Mouse (Mus musculus) kidney, postnatal 25 days (tissue): Measurements from ENCODE around the gene Gm44973.
"Not testable (repeated sequence)": the region's sequence is repeated elsewhere in the genome, so short reads cannot be mapped to it uniquely, and the experiment has no call there.

Source experiments
- DNase-seq, 2 experiments: peaks; one replicate each; pipeline ENCODE4 v3.0.0; 2021; ENCODE audit warnings: mixed read lengths in 2 of 2

The Gm44973 gene

DNA sequence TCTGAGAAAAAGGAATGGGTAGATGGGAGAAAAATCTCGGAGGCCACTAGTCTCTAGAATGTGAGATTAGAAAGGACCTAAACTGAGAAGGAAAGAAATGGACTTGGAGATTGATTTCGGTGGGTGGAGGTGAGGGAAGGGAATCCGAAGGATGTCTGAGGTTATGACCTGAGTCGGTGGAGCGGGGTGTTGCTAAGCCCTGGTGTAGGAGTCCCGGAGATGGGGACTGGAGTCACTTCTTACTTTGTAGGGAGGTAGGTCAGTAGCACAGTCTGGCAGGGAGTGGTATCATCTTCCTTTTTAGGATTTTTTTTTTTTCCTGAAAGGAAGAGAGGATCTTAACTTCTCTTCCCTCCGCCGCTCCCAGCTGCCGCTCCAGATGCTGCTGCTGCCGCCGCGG lies 37.1 kb downstream of the Gm44973 start:
- DNase-seq = no peak

DNA sequence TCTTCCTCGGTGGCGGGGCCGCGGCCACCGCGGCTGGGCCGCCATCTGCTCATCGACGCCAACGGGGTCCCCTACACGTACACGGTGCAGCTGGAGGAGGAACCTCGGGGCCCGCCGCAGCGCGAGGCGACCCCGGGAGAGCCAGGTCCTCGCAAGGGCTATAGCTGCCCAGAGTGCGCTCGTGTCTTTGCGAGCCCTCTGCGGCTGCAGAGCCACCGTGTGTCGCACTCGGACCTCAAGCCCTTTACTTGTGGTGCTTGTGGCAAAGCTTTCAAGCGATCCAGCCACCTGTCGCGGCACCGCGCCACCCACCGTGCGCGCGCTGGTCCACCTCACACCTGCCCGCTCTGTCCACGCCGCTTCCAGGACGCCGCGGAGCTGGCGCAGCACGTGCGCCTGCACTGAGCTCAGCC lies 37.6 kb downstream of the Gm44973 start:
- DNase-seq = peak in 1 of 2 experiments; percentile 47

DNA sequence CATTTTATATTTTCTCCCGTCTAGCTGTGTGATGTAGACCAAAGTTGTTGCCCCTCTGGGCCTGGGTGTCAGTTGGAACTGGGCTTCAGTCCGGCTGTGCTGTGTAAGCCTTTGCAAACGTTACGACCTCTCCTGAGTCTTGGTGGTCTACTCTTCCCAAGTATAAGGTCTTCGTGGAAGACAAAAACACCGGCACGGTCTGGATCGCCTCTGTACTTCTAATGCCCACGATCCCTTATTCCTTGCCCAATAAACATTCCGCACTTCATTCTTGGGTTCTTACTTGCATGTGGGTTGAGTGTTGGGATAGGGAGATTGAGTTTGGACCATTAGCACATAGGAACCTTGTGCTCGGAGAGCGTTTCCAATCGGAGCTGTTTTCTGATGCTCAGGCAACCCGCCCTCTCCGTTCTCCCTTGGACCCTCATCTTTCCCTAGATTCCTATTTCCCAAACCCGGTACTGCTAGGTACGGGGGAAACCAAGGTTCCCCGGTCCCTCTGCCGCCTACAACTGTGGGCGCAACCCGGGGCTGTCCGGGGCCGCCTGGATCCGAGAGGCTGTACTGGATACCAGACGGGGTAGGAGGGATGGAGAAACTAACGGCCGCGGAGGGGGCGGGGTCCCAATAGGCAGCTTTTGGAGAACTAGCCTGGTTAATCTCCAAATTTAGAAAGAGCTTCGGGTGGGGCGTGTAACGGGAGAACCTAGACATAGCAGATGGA lies 38.3 kb downstream of the Gm44973 start:
- no peak for DNase-seq

DNA sequence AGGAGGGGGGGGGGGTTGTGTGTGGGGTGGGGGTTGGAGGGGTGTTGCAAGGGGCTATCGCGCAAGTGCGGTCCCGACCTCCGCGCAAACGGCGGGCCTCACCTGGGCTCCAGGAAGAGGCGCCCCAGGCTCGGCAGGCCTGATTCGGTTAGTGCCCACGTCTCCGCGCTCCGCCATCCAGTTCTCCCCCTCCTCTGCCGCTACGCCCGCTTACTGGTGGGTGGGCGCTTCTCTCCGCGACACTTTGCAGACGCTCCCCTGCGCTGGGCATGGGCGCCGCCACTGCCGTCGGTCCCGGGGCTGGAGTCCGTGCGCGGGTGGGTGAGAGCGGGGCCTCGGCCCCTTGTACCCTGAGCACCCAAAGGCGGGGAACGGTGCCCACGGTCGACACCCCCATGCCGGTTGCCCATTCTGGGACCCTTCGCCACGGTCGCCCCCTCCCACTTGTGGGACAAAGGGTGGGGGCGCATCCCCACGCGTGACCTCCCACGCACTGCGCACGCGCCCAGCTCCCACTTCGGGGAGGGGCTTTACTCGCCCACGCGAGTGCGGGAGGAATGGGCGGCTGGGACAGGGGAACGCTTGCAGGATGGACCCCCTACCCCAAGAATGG lies 41.5 kb downstream of the Gm44973 start:
- no peak for DNase-seq

DNA sequence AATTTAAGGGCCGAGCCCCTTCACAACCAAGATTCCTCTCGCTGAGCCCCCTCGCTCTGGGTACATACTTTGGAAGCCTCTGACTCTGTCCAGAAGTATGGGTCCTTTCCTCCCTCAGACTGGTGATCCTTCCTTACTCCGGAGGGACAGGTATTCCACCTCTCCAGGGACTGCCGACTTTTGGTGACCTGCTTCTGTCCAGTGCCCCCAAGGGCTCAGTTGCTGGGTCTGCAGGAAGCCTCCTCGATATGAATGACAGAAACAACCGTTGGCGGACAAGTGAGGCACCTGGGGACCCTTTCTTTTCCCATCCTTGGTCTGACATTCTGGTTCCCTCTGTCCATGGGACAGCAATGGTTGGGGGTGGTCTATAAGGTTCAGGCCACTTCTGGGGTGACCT lies 42.1 kb downstream of the Gm44973 start:
- no peak for DNase-seq

DNA sequence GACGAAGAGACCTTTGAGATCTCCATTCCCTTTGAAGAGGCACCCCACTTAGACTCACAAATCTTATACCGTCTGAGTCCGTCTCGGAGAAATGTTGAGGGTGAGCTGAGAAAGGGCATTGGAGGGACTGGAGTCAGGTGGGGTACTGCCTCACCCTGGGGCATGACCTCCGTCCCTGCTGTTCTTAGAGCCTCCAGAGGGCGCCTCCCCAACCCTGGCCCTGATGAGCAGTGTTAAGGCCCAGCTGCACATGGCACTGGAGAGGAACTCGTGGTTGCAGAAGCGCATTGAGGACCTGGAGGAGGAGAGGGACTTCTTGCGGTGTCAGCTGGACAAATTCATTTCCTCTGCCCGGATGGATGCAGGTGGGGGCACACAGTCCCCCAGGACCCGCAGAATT lies 42.5 kb downstream of the Gm44973 start:
- DNase-seq = peak in 1 of 2 experiments; percentile 12

DNA sequence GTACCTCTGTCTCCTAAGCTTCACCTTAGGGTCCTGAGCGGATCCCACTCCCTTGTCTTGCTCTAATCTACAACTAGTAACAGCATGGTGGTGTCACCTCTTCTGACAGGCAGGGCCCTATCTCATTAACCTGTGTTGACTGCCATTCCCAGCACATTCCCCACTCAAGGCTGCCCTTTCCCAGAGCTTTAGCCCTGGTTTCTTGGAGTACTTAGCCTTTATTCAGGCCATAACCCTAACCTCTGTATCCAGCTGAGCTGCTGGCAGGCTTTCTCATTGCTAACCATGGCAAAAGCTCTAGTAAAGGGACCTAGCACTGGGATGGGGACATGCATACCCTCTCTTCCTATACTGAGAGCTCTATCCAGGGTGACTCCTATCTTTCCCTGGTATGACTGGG lies 43.3 kb downstream of the Gm44973 start:
- DNase-seq = no peak

DNA sequence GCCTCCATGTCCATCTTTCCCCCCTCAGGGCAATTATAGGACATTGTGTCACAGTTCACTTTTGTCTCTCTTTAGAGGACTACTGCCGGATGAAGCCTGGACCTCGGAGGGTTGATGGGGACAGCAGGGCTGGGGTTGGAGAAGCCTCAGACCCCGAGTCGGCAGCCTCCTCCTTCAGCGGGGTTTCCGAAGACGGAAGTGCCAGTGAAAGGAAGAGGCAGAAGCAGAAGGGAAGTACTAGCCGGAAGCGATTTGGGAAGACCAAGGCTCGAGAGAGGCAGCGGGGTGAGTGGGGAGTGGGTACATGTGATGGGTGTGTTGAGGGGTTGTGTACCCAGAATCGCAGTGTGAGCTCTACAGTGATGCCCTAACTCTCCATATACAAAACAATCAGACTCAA lies 44.1 kb downstream of the Gm44973 start:
- no peak for DNase-seq

DNA sequence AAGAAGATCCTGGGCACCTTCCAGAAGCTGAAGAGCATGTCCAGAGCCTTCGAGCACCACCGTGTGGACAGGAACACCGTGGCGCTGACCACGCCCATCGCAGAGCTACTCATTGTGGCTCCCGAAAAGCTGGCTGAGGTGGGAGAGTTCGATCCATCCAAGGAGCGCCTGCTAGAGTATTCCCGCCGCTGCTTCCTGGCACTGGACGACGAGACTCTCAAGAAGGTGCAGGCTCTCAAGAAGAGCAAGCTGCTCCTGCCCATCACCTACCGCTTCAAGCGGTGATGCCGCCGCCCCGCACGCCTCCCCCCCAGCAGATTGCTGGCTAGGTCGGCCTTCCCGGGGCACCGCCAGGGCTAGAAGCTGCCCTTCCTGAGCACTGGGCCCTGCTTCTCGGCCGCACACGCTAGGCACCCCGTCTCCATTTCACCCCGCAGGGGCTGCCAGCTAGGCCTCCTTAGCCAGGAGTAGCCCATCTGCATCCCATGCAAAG lies 45.0 kb downstream of the Gm44973 start:
- DNase-seq = peak; percentile 90 to 91

DNA sequence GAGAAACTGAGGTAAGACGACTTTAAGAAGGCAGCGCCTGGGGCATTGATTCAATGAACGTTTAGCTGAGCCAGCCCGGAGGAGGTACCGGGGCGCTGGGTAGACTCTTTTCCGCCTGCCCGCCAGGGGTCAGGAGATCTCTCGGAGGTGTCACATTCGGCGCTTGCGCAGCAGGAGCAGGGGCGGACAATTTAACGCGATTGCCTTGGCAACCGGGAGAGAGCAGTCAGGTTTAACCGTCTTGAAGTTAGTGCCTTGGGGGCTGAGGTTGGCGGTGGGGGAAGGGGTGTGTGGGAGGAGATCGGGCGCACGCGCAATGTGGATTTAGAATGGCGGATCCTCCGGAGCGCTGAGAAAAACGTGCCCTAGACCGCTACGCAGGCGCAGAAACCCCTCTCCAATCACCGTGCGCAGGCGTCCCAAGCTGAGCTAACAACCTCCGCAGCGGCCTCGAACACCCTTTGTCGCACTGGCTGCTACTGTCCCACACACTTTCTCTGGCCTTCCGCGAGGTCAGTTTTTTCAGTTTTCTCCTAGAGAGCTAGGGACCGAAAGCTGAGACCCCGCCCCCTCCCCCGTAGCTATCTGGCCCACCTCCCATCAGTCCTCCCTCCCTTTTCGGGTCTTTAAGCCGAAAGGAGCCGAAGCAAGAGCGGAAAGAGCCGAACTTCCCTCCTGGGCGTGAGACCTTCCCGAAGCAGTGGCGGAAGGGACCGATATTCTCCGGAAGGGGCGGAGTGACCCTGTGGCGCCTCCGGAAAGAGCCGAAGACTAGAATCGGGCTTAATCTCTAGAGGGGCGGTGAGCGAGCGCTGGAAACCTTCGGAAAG lies 45.9 kb downstream of the Gm44973 start:
- DNase-seq = peak; percentile 98 to 100

DNA sequence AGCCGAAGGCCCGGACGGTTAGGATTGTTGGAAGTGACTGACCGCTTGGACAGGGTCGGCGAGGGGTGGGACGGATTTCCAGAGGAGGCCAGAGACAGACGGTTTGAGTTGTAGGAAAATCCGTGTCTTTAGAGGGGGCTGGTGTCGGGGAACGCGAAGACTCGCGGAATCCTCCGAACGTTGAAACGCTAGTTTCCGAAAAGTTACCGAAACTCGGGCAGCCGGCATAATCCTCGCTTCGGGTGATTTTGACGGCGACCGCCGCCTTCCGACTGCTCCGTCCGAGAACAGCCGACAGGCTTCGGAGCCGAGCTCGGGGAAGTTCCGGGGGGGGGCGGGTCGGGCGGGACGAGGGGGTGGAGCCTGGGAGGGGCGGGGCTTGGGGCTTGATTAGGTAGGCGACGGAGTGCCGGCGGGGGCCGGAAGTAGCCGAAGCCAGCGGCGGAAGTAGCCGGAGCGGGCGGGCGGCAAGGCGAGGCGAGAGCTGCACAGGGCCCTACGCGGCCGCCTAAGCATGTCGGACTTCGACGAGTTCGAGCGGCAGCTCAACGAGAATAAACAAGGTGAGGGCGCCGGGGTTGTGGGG lies 46.6 kb downstream of the Gm44973 start, which contains the start of gene U2af2:
Gene U2af2, plus strand, starts transcription at position 370 of the 586 bp plus-strand sequence.
- DNase-seq = peak; percentile 97

DNA sequence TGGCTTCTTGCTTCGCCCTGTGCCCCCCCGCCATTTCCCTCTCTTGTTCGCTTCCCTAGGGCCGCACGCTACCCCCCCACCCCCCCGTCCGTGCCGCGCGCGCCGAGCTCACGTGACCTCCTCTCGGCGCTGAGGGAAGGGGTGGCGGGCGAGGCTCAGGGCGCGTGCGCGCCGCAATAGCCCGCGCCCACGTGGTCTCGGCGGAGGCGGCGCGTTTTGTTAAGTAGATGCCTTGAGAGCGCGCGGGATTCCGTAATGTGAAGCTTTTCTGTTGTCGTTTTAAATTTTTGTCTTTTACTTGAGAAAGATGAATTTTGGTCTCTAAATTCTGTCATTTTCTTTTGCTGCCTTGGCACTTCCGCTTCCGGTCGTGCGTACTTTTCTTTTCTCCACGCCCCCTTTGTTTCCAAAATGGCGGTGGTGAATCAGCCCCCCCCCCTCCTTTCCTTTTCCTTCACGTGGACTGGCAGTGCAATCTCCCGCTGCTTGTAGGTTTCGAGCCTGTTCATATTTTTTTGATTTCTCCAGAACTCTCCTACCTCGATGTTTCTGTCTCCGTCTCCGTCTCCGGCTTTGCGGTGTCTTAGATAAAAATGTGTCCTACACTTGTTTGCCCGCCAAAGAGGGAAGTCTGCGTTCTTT lies 47.2 kb downstream of the Gm44973 start:
- peak; percentile 81 to 84 for DNase-seq

DNA sequence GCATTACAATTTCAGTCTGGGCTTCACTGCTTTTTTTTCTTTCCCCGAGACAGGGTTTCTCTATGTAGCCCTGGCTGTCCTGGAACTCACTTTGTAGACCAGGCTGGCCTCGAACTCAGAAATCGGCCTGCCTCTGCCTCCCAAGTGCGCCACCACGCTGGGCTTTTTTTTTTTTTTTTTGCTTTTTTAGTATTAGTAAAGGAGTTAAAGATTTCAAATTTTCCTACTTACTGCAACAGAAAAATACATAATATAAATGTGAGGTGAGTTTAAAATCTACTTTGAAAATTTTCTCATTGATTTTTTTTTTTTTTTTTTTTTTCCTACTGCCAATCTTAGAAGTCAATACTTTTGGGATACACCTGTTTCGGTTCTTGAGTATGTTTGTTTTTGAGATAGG lies 49.6 kb downstream of the Gm44973 start:
- DNase-seq = no peak

DNA sequence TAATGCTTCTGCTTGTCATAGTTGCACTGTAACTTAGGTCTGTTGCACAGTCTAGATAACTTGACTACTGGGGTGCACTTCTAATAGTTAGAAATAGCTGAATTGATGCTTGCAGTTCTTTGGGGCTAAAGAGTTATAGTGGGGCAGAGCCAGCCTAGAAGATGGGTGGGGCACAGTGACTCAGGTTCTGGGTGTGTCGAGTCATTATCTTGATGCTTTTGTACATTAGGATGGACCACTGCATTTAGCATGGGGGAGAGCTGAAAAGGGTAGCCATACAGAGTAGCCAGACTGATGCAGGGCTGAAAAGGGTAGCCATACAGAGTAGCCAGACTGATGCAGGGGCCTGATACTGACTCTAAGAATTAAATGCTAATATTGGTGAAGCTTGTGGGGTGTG lies 58.3 kb downstream of the Gm44973 start:
- no peak for DNase-seq

DNA sequence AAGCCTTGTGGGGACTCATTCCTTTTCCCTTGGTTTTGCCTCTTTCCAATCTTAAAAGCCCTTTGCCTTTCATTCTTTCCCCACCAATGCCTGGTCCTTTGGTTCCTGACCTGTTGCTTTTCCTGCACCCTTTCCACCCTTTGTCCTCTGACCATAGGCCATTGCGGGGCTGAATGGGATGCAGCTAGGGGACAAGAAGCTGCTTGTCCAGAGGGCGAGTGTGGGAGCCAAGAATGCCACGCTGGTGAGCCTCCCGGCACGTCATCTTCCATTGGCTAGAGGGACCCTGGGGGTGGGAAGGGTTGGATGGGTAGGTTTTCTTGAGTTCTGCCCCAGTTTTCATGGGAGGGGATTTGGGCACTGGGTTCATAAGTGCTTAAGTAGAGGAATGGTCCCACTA lies 59.7 kb downstream of the Gm44973 start:
- peak in 1 of 2 experiments; percentile 67 for DNase-seq

DNA sequence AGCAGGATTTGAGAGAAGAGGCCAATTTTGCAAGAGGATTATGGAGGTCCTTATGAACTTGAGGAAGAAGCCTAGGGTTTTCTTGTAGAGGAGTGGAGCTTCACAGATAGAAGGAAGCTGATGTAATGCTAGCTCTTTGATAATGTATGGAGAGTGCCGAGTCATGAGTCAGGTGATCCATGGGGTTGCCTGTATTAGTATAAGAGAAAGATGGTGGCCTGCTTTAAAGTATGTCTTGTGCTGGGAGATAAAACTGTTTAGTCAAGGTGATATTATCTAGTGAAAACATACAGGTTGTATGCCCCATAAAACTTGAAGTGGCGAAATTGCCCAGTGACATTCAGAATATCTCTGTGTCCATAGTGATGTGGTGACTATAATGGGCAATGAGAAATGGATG lies 61.6 kb downstream of the Gm44973 start:
- no peak for DNase-seq

DNA sequence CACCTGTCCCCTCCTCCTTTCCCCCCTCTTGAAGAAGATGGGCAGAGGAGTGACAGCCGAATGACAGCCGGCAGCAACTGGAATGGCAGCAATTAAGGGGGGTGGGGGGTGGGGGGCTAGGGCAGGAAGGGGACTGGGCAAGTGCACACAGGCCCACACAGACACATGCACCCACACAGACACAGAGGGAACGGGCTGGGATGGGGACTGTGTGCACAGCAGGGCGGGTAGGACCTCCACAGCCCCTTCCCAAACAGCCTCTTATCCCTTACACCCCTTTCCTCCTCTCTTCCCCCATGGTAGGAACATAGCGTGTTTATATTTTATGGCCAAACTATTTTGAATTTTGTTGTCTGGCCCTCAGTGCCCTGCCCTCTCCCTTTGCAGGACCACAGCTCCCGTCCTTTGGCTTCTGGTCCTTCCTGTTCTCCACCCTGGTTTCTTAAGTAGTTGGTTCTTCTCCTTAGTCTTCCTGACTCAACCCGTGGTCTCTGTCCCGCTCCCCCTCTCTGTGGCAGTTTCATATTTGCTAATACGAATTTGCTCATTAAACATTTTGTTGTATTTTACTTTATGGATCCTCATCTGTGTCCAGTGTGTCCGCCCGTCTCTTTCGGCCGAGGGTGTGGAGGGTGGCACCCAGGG lies 64.2 kb downstream of the Gm44973 start:
- not testable (repeated sequence) for DNase-seq

DNA sequence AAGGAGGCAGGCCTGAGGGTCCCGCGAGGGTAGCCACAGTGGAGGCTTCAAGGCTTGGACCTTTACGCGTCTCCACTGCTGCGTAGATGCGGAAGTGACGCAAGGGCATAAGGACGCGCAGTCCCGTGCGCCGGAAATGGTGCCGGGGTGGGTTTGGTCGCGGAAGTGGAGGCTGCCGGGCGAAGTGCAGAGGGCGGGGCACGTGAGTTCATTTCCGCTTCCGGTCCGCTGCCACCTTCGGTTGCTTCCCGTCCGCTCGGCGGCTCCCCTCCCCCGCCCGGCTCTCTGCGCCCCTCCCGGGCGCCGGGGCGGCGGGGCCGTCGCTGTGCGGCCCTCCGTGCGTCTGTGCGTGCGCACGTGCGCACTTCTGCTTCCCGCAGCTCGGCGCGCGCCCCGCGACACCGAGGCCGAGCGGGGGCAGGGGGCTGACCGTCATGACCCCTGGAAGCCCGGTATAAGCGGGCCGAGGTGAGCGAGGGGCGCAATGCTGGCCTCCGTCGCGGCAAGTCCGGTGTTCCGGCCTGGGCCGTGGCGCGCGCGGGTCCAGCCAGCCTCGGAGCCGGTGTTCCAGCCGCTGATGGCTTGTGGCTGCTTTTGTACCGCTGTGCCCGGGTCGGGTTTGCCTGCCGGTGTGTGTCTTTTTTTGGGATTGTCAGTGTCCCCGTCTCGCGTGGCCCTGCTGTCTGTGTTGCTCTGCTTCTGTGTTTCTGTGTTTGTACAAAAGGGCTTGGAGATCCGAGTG lies 64.9 kb downstream of the Gm44973 start, which contains the start of gene Epn1:
Gene Epn1, plus strand, starts transcription at position 226 of the 742 bp plus-strand sequence.
- peak; percentile 97 to 99 for DNase-seq

DNA sequence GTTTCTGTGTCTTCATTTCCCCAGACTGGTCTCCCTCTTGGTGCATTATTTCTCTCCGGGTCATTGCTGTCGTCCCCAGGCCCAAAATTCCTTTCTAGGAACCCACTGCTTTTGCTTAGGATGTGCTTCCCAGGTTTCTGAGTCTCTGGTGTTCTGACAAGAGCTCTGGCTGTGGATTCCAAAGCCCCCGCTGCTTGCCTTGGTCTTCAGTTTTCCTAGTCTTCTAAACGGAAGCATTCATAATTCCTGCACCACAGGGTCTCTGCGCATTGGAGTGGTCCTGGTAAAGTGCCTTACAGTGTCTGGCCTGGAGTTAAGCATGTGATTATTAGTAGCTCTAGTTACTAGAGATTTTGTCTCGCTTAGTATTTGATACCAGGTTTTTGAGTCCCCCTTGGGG lies 65.5 kb downstream of the Gm44973 start:
- no peak for DNase-seq

DNA sequence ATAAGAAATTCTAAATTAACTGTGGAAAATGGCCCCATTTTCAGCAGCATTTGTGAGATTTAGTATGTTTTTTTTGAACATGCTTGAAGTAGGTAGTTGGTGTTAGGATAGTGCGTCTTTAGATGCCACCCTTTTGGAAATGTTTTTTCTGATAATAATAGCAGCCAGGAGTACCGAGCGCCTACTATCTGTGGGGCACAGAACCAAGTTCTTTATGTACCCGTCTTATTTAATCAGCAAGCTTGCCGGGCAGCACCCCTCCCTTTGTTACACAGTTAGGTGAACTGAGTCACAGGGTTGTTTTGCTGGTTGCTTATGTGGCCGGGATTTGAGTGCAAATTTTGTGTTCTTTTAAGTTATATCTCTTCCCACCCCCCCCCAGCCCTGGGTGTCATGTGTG lies 65.9 kb downstream of the Gm44973 start:
- DNase-seq = no peak

DNA sequence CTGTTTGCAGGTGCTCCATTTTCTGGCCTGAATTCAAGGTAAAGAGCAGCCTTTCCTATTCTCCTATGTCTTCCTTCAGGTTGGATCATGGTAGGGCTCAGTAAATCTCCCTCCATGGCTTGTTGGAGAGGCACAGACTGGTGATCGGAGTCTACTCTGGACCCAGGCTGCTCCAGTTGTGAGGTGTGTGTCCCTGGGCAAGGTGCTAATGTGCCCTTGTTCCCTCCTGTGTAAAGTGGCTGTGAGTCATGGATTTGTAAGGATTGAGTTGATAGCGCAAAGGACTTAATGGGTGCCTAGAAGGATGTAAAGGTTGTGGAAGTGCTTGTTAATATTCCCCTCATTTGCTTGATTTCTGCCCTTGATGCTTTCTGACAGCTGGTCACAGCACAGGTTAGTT lies 66.6 kb downstream of the Gm44973 start:
- no peak for DNase-seq
